ENCODE assay signal across 25 mouse cellular contexts in the genomic region with DNA sequence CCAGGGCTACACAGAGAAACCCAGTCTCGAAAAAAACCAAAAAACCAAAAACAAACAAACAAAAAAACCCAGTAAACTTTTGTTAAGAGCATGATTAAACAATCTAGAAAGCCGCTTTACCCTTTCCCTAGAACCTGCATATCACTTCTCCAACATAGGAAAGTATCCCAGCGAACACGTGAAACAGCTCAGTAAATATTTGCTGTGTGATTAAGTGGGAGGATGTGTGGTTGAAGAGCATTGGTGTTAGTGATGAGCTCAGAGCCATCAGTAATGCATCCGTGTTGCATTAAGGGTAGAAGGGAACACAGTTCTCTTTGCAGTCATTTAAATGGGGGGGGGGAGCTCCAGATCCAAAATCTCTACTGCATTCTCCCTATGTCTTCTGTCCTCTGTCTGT. TPM values are rescaled to one million over a fixed set of nuclear protein-coding genes. Genes with fewer than 3 reads are reported as not detected.
DNase-seq lines count a peak whose midpoint lies in the region; ATAC-seq and TF ChIP-seq lines count a peak whose summit lies in the region.
"Had no signal": no experiment of that assay in that cellular context is flagged by ENCODE, and none has a peak within 500 bp of the region (broad histone marks: within the 10 kb centered on the region; RNA-seq: fewer than 3 reads in every experiment).

No protein-coding gene starts in this region.

- no peaks in the 10 kb centered on the region for H3K36me3 ChIP-seq in liver, embryonic 16.5 days (ENCODE audit: control insufficient read depth, insufficient read depth)
- H3K36me3 ChIP-seq in liver, embryonic 11.5 days (ENCODE audit: control insufficient read depth, insufficient read depth, low read length) = no peaks in the 10 kb centered on the region
- no peaks in the 10 kb centered on the region for H3K36me3 ChIP-seq in stomach, postnatal 0 days (ENCODE audit: control insufficient read depth, insufficient read depth, low read length)
- H3K36me3 ChIP-seq: embryonic facial prominence, embryonic 13.5 days; embryonic facial prominence, embryonic 15.5 days; forebrain, embryonic 10.5 days; forebrain, embryonic 12.5 days had no signal

- H3K4me1 ChIP-seq in liver, embryonic 16.5 days (ENCODE audit: control insufficient read depth, low read depth, low read length) = no peaks in the 10 kb centered on the region
- no peaks in the 10 kb centered on the region for H3K4me1 ChIP-seq in liver, embryonic 11.5 days (replicated peaks; ENCODE audit: control insufficient read depth, insufficient read depth, low read length)
- H3K4me1 ChIP-seq in stomach, postnatal 0 days (replicated peaks; ENCODE audit: control insufficient read depth, insufficient read depth) = no peaks in the 10 kb centered on the region
- H3K4me1 ChIP-seq: embryonic facial prominence, embryonic 13.5 days; embryonic facial prominence, embryonic 15.5 days; forebrain, embryonic 10.5 days; forebrain, embryonic 12.5 days had no signal

- DNase-seq in liver, embryonic 11.5 days (ENCODE audit: low spot score) = no peak
- DNase-seq in stomach, postnatal 0 days (ENCODE audit: low spot score) = no peak
- peak; percentile 16 for DNase-seq in yolk sac, embryonic 10.5 days (ENCODE audit: low spot score)
- DNase-seq in urinary bladder, postnatal 36 days (ENCODE audit: low spot score in 2 of 2) = no peak
- DNase-seq: adrenal gland, adult 2 months; adrenal gland, postnatal 10 days; adrenal gland, postnatal 25 days; cerebellum, adult 11 months; cerebellum, adult 18-20 months; cerebellum, adult 8-10 months; cerebellum, adult 9-11 months; cerebellum, postnatal 14 days; cerebellum, postnatal 36 days; embryo, embryonic 11 days had no signal

- H3K9me3 ChIP-seq in liver, embryonic 16.5 days (replicated peaks; ENCODE audit: control insufficient read depth, low read length) = no peaks in the 10 kb centered on the region
- H3K9me3 ChIP-seq in liver, embryonic 11.5 days (ENCODE audit: control insufficient read depth, low read length) = no peaks in the 10 kb centered on the region
- no peaks in the 10 kb centered on the region for H3K9me3 ChIP-seq in stomach, postnatal 0 days (ENCODE audit: control insufficient read depth, low read length)
- H3K9me3 ChIP-seq: embryonic facial prominence, embryonic 13.5 days; embryonic facial prominence, embryonic 15.5 days; forebrain, embryonic 10.5 days; forebrain, embryonic 12.5 days had no signal

- H3K27ac ChIP-seq in liver, embryonic 16.5 days (ENCODE audit: low read length) = no peak overlapping the region
- H3K27ac ChIP-seq in liver, embryonic 11.5 days (ENCODE audit: low read depth, low read length) = no peak overlapping the region
- H3K27ac ChIP-seq in stomach, postnatal 0 days (replicated peaks) = no peak overlapping the region
- H3K27ac ChIP-seq: embryonic facial prominence, embryonic 13.5 days; embryonic facial prominence, embryonic 15.5 days; forebrain, embryonic 10.5 days; forebrain, embryonic 12.5 days had no signal

- no peaks in the 10 kb centered on the region for H3K27me3 ChIP-seq in liver, embryonic 16.5 days (ENCODE audit: control insufficient read depth, insufficient read depth, low read depth, low read length)
- no peaks in the 10 kb centered on the region for H3K27me3 ChIP-seq in liver, embryonic 11.5 days (replicated peaks; ENCODE audit: control insufficient read depth, insufficient read depth, low read length)
- no peaks in the 10 kb centered on the region for H3K27me3 ChIP-seq in stomach, postnatal 0 days (ENCODE audit: control insufficient read depth, insufficient read depth, low read length)
- H3K27me3 ChIP-seq: embryonic facial prominence, embryonic 13.5 days; embryonic facial prominence, embryonic 15.5 days; forebrain, embryonic 12.5 days had no signal

- no peak for TF ChIP-seq CTCF in stomach, postnatal 0 days (IDR thresholded peaks at IDR 0.05; ENCODE audit: low read depth)

- no peak overlapping the region for H3K4me3 ChIP-seq in liver, embryonic 16.5 days (ENCODE audit: low read depth, low read length)
- H3K4me3 ChIP-seq in liver, embryonic 11.5 days (ENCODE audit: low read depth, low read length) = no peak overlapping the region
- no peak overlapping the region for H3K4me3 ChIP-seq in stomach, postnatal 0 days (ENCODE audit: low read depth, low read length)
- H3K4me3 ChIP-seq: embryonic facial prominence, embryonic 13.5 days; embryonic facial prominence, embryonic 15.5 days; erythroblast, embryonic 14.5 days; forebrain, embryonic 10.5 days; forebrain, embryonic 12.5 days had no signal

- 0 out of 2 replicates have a peak, but pooled peaks have one; percentile 37 for ATAC-seq in liver, embryonic 16.5 days (ENCODE audit: low read depth)
- no peak for ATAC-seq in liver, embryonic 11.5 days (replicated peaks; ENCODE audit: low FRiP score)
- ATAC-seq in stomach, postnatal 0 days (ENCODE audit: low FRiP score, low TSS enrichment) = peak; percentile 60; the same call in 1 of the 2 replicates
- ATAC-seq: forebrain, embryonic 14.5 days; forebrain, embryonic 16.5 days had no signal

- TF ChIP-seq EP300 in stomach, postnatal 0 days (optimal IDR thresholded peaks at IDR 0.05) = no peak

- no peak overlapping the region for H3K9ac ChIP-seq in liver, embryonic 16.5 days (ENCODE audit: low read depth, low read length)
- H3K9ac ChIP-seq in liver, embryonic 11.5 days (ENCODE audit: low read depth, low read length) = no peak overlapping the region
- H3K9ac ChIP-seq in stomach, postnatal 0 days (ENCODE audit: low read length) = no peak overlapping the region
- H3K9ac ChIP-seq: embryonic facial prominence, embryonic 13.5 days; embryonic facial prominence, embryonic 15.5 days; forebrain, embryonic 12.5 days had no signal

- WGBS in liver, embryonic 16.5 days (ENCODE audit: insufficient replicate concordance) = 59% methylated on average over 5 of the region's 5 CpGs
- WGBS in liver, embryonic 11.5 days = 67% methylated on average over 5 of the region's 5 CpGs
- 44% methylated on average over 5 of the region's 5 CpGs for WGBS in stomach, postnatal 0 days

- no peak overlapping the region for H3K4me2 ChIP-seq in liver, embryonic 16.5 days (ENCODE audit: low read depth, low read length)
- no peak overlapping the region for H3K4me2 ChIP-seq in liver, embryonic 11.5 days
- H3K4me2 ChIP-seq in stomach, postnatal 0 days (replicated peaks; ENCODE audit: low read depth) = no peak overlapping the region
- H3K4me2 ChIP-seq: embryonic facial prominence, embryonic 13.5 days; embryonic facial prominence, embryonic 15.5 days; forebrain, embryonic 12.5 days had no signal

RNA-seq across cellular contexts. Expression of gene Adam1b, which starts 18.4 kb away (rescaled TPM):
- not detected in 2 replicates for polyA plus RNA-seq in liver, embryonic 16.5 days (2015; fragmentation: Nextera tagmentation; extraction: Ambion mirVana)
- not detected in 2 replicates for polyA plus RNA-seq in liver, embryonic 11.5 days (2014; fragmentation: Nextera tagmentation; extraction: Ambion mirVana)
- polyA plus RNA-seq in stomach, postnatal 0 days (2015; fragmentation: Nextera tagmentation; extraction: Ambion mirVana) = not detected in 2 replicates
- polyA plus RNA-seq: adrenal gland, adult 2 months; brain, embryonic 14.5 days; C2C12; embryonic facial prominence, embryonic 11.5 days; embryonic facial prominence, embryonic 13.5 days; embryonic facial prominence, embryonic 15.5 days; erythroblast, embryonic 14.5 days; forebrain, embryonic 10.5 days; forebrain, embryonic 14.5 days had no signal

RNA-seq across cellular contexts. Expression of gene Erp29, which starts 32.5 kb away (rescaled TPM):
- polyA plus RNA-seq in liver, embryonic 16.5 days (2015; fragmentation: Nextera tagmentation; extraction: Ambion mirVana) = 80.4 and 86.0 TPM in 2 replicates
- 168 and 175 TPM in 2 replicates for polyA plus RNA-seq in liver, embryonic 11.5 days (2014; fragmentation: Nextera tagmentation; extraction: Ambion mirVana)
- polyA plus RNA-seq in stomach, postnatal 0 days (2015; fragmentation: Nextera tagmentation; extraction: Ambion mirVana) = 142 and 143 TPM in 2 replicates

RNA-seq across cellular contexts. Expression of gene Tmem116, which starts 33.1 kb away (rescaled TPM):
- polyA plus RNA-seq in liver, embryonic 16.5 days (2015; fragmentation: Nextera tagmentation; extraction: Ambion mirVana) = 0.98 and 1.2 TPM in 2 replicates
- 1.1 and 2.6 TPM in 2 replicates for polyA plus RNA-seq in liver, embryonic 11.5 days (2014; fragmentation: Nextera tagmentation; extraction: Ambion mirVana)
- 4.5 and 4.8 TPM in 2 replicates for polyA plus RNA-seq in stomach, postnatal 0 days (2015; fragmentation: Nextera tagmentation; extraction: Ambion mirVana)
